Mouse (Mus musculus): ENCODE measurements around the gene Capn13. TPM values are rescaled to one million over a fixed set of nuclear protein-coding genes. Genes with fewer than 3 reads are reported as not detected.
A peak's percentile ranks its signal among the peaks of the same experiment; 100 is the strongest.
"Not testable (repeated sequence)": the region's sequence is repeated elsewhere in the genome, so short reads cannot be mapped to it uniquely, and the experiment has no call there.

Capn13 gene
- total RNA-seq, 1 experiment from 2014 or later, result 0.47 TPM

DNA sequence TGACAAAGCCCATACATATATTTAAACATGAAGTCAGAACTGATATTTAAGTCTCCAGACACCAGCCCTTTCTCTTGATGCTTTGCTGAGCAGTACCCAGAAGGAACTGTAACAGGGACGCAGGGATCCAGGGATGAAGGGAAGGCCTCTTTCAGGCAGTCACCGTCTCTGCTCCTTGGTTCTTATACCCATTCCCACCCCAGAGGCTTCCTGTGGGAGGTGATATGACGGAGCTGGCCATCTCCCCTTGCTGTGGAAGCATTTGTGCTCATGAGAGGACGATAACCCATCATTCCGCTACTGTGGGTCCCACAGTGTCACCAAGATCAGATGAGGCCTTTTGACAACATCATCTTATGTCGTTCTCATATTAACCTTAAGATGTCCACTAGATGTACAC lies 101.7 kb downstream of the Capn13 start:
- no peak for ATAC-seq (ENCODE audit: extremely low read depth, insufficient number of reproducible peaks, low FRiP score, poor library complexity, severe bottlenecking)

DNA sequence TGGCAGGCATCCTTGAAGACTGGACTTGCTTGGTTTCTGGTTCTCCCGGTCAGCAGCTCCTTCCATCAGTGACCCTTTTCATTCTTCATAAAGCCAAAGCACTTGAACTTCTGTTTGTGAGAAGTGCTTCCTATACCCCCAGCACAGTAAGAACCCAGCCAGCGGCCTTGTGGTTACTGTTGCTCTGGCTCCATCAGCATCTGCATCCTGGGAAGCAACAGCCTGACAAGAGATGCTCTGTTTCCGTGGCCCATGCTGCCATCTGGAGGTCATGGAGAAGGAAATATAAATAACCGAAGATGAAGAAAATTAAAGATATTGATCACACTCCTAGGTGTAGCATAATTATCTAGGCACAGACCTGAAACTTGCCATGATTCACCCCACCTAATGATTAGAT lies 103.8 kb downstream of the Capn13 start:
- ATAC-seq (ENCODE audit: extremely low read depth, insufficient number of reproducible peaks, low FRiP score, poor library complexity, severe bottlenecking), result no peak

DNA sequence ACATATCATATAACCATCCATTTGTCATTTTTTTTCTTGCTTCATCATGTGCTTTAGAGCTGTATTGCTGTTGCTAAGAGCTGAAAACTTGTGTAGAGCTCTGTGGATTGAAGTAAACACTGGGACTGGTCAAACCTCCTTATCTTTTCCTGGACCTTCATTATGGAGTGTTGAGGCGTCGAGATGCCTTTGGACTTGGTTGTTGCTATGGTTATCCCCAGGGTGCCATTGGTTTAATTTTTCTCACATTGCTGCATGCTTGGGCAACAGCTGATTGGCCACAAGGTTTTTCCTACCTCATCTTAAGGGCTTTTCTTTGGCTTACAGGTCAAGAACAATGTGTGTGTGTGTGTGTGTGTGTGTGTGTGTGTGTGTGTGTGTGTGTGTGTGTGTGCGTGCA lies 107.4 kb downstream of the Capn13 start:
- ATAC-seq (ENCODE audit: extremely low read depth, insufficient number of reproducible peaks, low FRiP score, poor library complexity, severe bottlenecking), result no peak

DNA sequence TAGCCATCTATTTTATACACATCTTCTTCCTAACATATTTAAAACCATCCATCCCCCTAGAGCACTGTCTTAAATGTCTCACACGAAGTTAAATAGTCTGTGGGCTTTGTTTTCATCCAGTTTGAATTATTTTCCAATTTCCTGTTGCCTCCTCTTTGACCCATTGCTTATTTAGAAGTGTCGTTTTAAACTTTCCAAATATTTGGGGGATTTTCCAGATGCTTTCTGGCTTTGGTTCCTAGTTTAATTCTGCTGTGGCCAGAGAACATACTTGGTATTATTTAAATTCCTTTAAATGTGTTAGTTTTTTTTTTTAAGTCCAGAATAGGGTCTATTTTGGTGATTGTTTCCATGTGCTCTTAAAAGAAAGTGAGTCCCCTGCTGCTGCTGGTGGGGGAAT lies 116.4 kb downstream of the Capn13 start:
- no peak for ATAC-seq (ENCODE audit: extremely low read depth, insufficient number of reproducible peaks, low FRiP score, poor library complexity, severe bottlenecking)

DNA sequence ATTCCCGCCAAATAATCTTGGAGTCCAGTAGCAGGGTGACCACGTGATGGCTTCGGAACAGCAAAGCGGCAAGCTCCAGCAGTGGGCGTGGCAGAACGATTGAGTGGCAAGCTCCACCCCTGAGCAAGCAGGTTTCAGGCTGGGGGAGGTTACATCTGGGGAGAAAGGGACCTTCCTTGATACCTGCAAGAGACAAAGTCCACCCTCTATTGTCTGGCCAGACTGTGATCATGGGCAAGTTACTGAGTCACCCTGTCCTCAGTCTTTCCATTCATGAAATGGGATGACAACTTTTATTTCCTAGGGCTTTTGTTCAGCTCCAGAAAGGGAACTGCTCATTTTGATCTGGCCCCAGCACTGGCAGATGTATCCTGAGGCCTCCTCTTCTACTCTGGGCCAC lies 118.0 kb downstream of the Capn13 start:
- ATAC-seq (ENCODE audit: extremely low read depth, insufficient number of reproducible peaks, low FRiP score, poor library complexity, severe bottlenecking), result not testable (repeated sequence)

DNA sequence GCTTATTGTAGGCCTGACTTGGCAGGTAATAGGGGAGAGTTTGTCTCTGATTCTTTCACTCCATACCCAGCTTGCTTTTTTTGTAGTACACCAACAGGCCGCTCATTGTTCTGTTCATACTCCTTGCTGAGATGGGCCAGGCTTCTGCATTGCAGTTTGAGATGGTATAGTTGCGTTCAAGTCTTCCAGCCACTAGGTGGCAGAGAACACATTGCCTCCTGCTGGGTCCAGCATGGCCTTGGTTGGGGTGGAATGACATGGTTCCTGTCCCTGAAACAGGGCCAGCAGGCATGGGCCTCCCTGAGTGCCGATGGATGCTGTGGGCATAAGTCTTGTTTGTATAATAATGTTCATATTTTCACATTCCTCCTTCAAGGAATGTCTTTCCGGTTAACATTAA lies 122.9 kb downstream of the Capn13 start:
- no peak for ATAC-seq (ENCODE audit: extremely low read depth, insufficient number of reproducible peaks, low FRiP score, poor library complexity, severe bottlenecking)

DNA sequence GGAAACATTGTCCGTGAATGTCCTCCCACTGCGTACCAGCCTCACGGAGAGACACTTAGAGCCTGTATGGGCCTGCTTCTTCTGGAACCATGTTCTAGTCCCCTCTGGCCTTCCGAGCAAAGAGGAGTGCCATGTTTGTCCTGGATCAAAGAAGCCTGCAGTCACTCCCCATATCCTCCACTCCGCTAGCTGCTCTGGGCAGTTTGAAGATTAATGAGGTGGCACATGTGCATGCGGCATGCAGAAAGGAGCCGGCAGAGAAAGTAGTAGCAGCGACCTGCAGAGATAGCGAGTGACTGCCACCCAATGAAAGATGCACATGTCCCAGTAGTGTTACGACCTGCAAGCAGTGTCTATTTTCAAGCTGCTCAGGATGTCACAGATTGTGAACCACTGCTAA lies 125.6 kb downstream of the Capn13 start:
- no peak for ATAC-seq (ENCODE audit: extremely low read depth, insufficient number of reproducible peaks, low FRiP score, poor library complexity, severe bottlenecking)

DNA sequence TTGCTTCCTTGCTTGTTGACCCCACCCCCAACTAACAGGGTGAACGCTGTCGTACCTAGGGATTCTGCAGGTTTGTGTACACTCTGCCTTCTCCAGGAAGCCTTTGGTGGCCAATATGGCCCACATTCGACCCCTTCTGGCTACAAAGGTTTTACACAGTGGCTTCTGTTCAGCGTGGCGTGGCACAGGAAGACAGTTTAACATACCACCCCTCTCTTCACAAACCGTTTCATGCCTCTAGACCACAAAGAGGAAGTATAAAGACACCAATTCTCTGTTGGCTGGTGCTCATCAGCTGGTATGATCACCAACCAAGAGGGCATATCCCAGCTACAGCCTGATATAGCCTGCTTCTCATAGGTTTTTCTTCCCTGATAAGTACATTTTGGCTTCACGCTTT lies 126.9 kb downstream of the Capn13 start:
- peak; percentile 90 for ATAC-seq (ENCODE audit: extremely low read depth, insufficient number of reproducible peaks, low FRiP score, poor library complexity, severe bottlenecking)

DNA sequence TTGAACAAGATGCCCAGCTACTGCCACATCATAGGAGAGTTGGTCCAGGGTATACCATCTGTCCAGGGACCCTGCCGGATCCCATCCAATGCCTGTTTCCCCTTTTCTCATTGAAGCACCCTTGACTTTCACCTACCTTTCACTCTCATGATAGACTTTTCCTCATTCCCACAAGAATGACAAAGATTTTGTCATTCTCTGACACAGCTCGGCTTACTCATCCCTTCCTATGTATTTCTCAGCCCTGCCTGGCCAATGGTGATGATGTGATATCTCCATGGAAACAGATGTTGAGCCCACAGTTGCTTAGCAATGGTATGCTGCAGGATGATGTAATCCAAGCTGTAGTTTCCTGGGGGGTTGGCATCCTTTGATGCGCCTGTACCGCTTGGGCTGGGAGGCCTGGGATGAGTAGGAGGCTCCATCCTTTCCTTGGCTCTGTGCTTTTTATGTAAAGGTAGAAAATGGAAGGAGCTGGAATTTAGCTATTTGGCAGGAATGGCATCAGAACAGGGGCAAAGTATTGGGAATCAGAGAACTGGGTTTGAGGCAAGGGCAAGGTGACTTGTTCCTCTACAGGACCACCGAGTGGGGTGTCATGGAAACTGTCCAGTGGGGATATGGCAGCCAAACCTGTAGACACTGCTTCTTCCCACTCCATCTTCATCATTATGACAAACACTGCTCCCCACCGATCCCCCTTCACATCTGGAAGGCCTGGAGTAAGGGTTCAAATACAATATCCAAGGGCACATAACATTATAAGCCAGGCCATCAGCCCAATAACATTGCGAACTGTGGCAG lies 128.7 kb downstream of the Capn13 start:
- ATAC-seq (ENCODE audit: extremely low read depth, insufficient number of reproducible peaks, low FRiP score, poor library complexity, severe bottlenecking), result no peak

DNA sequence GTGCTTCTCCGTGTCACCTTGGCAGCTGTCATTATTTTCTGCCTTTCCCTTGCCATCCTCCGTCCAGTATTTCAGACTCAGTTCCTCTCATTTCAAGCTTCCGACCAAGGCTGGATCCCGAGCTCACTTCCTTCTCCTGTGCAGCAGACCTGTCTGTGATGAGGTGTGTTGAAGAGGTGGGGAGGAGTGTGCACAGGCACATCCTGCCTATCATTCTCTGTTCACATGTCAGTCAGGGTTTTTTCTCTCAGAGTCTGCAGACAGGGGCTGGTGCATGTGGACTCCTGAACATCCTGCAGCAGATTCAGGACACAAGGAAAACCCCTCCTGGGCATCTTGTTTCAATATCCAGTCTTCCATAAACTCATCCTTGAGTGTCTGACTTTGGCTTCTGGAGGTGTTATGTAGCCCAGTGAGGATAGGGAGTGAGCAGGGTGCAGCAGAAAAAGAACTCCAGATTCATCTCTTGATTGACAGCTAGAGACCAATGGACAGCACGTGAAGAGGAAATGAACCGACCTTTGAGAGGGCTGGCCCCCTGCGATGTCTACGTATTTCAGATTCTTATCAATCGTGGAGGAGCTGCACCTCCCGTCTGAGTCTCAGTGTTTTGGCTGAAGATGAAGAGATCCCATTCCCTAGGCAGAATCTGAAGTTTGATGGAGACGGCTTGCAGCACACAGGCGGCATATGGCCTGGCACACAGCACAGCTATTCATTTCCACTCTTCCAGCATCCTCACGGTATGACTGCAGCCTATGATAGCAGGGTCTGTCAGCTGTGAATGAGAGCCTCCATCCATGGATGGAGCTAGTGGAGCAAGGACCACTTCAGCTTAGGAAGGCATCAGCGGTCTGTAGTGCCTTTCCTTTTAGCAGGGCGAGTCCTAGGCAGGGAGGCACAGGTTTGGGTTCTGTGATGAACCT lies 129.5 kb downstream of the Capn13 start:
- ATAC-seq (ENCODE audit: extremely low read depth, insufficient number of reproducible peaks, low FRiP score, poor library complexity, severe bottlenecking), result peak; percentile 33; the same call in 1 of the 2 replicates

DNA sequence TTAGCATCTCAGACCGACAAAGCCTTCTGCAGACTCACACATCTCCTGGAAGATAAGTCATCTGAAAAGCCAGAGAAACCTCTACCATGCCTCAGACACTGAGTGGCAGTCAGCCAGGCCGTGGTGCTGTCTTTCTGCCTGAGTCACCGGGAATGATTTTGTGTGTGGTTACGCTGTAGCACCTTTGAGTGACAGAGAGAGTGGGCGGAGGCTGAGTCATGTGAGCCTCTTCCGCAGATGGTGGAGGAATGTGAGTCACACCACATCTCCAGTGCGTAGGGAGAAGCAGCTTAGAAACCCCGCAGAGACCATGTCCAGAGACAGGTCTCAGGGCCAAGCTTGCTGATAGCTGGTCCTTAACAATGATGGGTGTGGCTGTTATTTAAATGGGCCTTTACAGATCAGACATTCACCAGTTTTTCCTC lies 137.6 kb downstream of the Capn13 start:
- peak; percentile 84 for ATAC-seq (ENCODE audit: extremely low read depth, insufficient number of reproducible peaks, low FRiP score, poor library complexity, severe bottlenecking)

DNA sequence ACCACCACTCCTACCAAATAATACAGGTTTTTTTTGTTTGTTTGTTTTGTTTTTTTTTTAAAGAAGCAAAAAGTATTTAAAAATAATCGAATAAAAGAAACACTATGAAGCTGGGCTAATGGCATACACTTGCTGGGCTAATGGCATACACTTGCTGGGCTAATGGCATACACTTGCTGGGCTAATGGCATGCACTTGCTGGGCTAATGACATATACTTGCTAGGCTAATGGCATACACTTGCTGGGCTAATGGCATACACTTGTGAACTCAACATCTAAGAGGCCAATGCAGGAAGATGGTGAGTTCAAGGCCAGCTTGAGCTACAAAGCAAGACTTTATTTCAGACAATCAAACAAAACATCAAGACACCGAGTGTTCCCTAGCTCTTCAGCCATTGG lies 138.1 kb downstream of the Capn13 start:
- ATAC-seq (ENCODE audit: extremely low read depth, insufficient number of reproducible peaks, low FRiP score, poor library complexity, severe bottlenecking), result no peak

DNA sequence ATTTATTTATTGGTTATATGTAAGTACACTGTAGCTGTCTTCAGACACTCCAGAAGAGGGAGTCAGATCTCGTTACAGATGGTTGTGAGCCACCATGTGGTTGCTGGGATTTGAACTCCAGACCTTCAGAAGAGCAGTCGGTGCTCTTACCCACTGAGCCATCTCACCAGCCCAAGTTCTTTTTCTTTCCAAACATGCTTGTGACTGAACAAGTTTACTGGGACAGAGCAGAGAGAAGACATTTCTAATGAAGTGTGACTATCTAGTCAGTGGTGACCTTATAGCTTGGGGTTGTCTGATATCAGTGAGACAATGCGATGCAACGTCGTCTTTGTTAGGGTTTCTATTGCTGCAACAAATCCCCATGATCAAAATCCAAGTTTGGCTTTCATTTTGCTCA lies 141.4 kb downstream of the Capn13 start:
- ATAC-seq (ENCODE audit: extremely low read depth, insufficient number of reproducible peaks, low FRiP score, poor library complexity, severe bottlenecking), result not testable (repeated sequence)

DNA sequence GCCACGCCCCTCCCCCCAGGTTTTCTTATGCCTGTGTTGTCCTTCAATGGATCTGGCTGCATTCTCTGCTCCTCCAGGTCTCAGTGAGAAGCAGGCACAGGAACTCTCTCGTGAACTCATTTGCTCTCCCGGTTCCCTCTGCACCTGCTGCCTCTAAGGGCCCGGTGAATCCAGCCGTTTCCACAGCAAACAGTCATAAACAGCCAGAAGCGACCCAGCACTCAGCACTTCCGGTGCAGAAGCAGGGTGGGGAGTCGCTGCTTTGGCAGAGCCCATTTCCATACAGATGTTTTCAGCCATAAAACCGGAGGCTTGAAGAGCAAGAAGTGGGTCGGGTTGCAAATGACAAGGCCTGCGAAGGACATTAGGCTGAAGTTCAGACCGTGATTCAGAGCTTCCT lies 142.0 kb downstream of the Capn13 start:
- peak; percentile 49 for ATAC-seq (ENCODE audit: extremely low read depth, insufficient number of reproducible peaks, low FRiP score, poor library complexity, severe bottlenecking)
